Mouse (Mus musculus): ENCODE results near the gene Stub1. TPM values are rescaled to one million over a fixed set of nuclear protein-coding genes. Genes with fewer than 3 reads are reported as not detected.

Stub1 gene
- polyA plus RNA-seq, 1 experiment from 2014 or later: 46.1 TPM

Other genes starting within 250 kb of the Stub1 start
- not detected for gene Gng13, start 116.2 kb downstream of the Stub1 start, polyA plus RNA-seq (2015; fragmentation: Illumina TruSeq; extraction: RNeasy Lipid Tissue Mini Kit (QIAGEN cat#74804); ENCODE audit: insufficient read depth, low read depth, low replicate concordance)
- 1.3 TPM for gene Chtf18, start 106.0 kb downstream of the Stub1 start, polyA plus RNA-seq (2015; fragmentation: Illumina TruSeq; extraction: RNeasy Lipid Tissue Mini Kit (QIAGEN cat#74804); ENCODE audit: insufficient read depth, low read depth, low replicate concordance)
- gene Rpusd1, start 105.7 kb downstream of the Stub1 start, polyA plus RNA-seq (2015; fragmentation: Illumina TruSeq; extraction: RNeasy Lipid Tissue Mini Kit (QIAGEN cat#74804); ENCODE audit: insufficient read depth, low read depth, low replicate concordance): 4.7 TPM
- not detected for gene Mslnl, start 97.4 kb downstream of the Stub1 start, polyA plus RNA-seq (2015; fragmentation: Illumina TruSeq; extraction: RNeasy Lipid Tissue Mini Kit (QIAGEN cat#74804); ENCODE audit: insufficient read depth, low read depth, low replicate concordance)
- 29.2 TPM for gene Msln, start 79.0 kb downstream of the Stub1 start, polyA plus RNA-seq (2015; fragmentation: Illumina TruSeq; extraction: RNeasy Lipid Tissue Mini Kit (QIAGEN cat#74804); ENCODE audit: insufficient read depth, low read depth, low replicate concordance)
- gene Narfl, start 59.6 kb downstream of the Stub1 start, polyA plus RNA-seq (2015; fragmentation: Illumina TruSeq; extraction: RNeasy Lipid Tissue Mini Kit (QIAGEN cat#74804); ENCODE audit: insufficient read depth, low read depth, low replicate concordance): 9.7 TPM
- gene Haghl, start 47.7 kb downstream of the Stub1 start, polyA plus RNA-seq (2015; fragmentation: Illumina TruSeq; extraction: RNeasy Lipid Tissue Mini Kit (QIAGEN cat#74804); ENCODE audit: insufficient read depth, low read depth, low replicate concordance): 9.3 TPM
- not detected for gene Ccdc78, start 46.8 kb downstream of the Stub1 start, polyA plus RNA-seq (2015; fragmentation: Illumina TruSeq; extraction: RNeasy Lipid Tissue Mini Kit (QIAGEN cat#74804); ENCODE audit: insufficient read depth, low read depth, low replicate concordance)
- gene Fam173a, start 40.5 kb downstream of the Stub1 start, polyA plus RNA-seq (2015; fragmentation: Illumina TruSeq; extraction: RNeasy Lipid Tissue Mini Kit (QIAGEN cat#74804); ENCODE audit: insufficient read depth, low read depth, low replicate concordance): 35.5 TPM
- not detected for gene AC134908.4, start 37.7 kb downstream of the Stub1 start, polyA plus RNA-seq (2015; fragmentation: Illumina TruSeq; extraction: RNeasy Lipid Tissue Mini Kit (QIAGEN cat#74804); ENCODE audit: insufficient read depth, low read depth, low replicate concordance)
- 7.6 TPM for gene Metrn, start 36.3 kb downstream of the Stub1 start, polyA plus RNA-seq (2015; fragmentation: Illumina TruSeq; extraction: RNeasy Lipid Tissue Mini Kit (QIAGEN cat#74804); ENCODE audit: insufficient read depth, low read depth, low replicate concordance)
- gene Fbxl16, start 24.3 kb downstream of the Stub1 start, polyA plus RNA-seq (2015; fragmentation: Illumina TruSeq; extraction: RNeasy Lipid Tissue Mini Kit (QIAGEN cat#74804); ENCODE audit: insufficient read depth, low read depth, low replicate concordance): 9.7 TPM
- gene Wdr24, start 9.8 kb downstream of the Stub1 start, polyA plus RNA-seq (2015; fragmentation: Illumina TruSeq; extraction: RNeasy Lipid Tissue Mini Kit (QIAGEN cat#74804); ENCODE audit: insufficient read depth, low read depth, low replicate concordance): 5.2 TPM
- gene Jmjd8, start 4.5 kb downstream of the Stub1 start, polyA plus RNA-seq (2015; fragmentation: Illumina TruSeq; extraction: RNeasy Lipid Tissue Mini Kit (QIAGEN cat#74804); ENCODE audit: insufficient read depth, low read depth, low replicate concordance): 31.5 TPM
- gene Rhbdl1, start 3.9 kb upstream of the Stub1 start, polyA plus RNA-seq (2015; fragmentation: Illumina TruSeq; extraction: RNeasy Lipid Tissue Mini Kit (QIAGEN cat#74804); ENCODE audit: insufficient read depth, low read depth, low replicate concordance): 2.8 TPM
- gene Gm20683, start 8.4 kb upstream of the Stub1 start, polyA plus RNA-seq (2015; fragmentation: Illumina TruSeq; extraction: RNeasy Lipid Tissue Mini Kit (QIAGEN cat#74804); ENCODE audit: insufficient read depth, low read depth, low replicate concordance): 4.0 TPM
- gene Rhot2, start 11.4 kb upstream of the Stub1 start, polyA plus RNA-seq (2015; fragmentation: Illumina TruSeq; extraction: RNeasy Lipid Tissue Mini Kit (QIAGEN cat#74804); ENCODE audit: insufficient read depth, low read depth, low replicate concordance): 10.2 TPM
- 13.6 TPM for gene Wdr90, start 28.1 kb upstream of the Stub1 start, polyA plus RNA-seq (2015; fragmentation: Illumina TruSeq; extraction: RNeasy Lipid Tissue Mini Kit (QIAGEN cat#74804); ENCODE audit: insufficient read depth, low read depth, low replicate concordance)
- 44.5 TPM for gene Mcrip2, start 35.4 kb upstream of the Stub1 start, polyA plus RNA-seq (2015; fragmentation: Illumina TruSeq; extraction: RNeasy Lipid Tissue Mini Kit (QIAGEN cat#74804); ENCODE audit: insufficient read depth, low read depth, low replicate concordance)
- 26.2 TPM for gene Mettl26, start 41.7 kb upstream of the Stub1 start, polyA plus RNA-seq (2015; fragmentation: Illumina TruSeq; extraction: RNeasy Lipid Tissue Mini Kit (QIAGEN cat#74804); ENCODE audit: insufficient read depth, low read depth, low replicate concordance)
- 1.3 TPM for gene Wfikkn1, start 47.5 kb upstream of the Stub1 start, polyA plus RNA-seq (2015; fragmentation: Illumina TruSeq; extraction: RNeasy Lipid Tissue Mini Kit (QIAGEN cat#74804); ENCODE audit: insufficient read depth, low read depth, low replicate concordance)
- gene Rab40c, start 86.3 kb upstream of the Stub1 start, polyA plus RNA-seq (2015; fragmentation: Illumina TruSeq; extraction: RNeasy Lipid Tissue Mini Kit (QIAGEN cat#74804); ENCODE audit: insufficient read depth, low read depth, low replicate concordance): 5.7 TPM
- gene Pigq, start 111.5 kb upstream of the Stub1 start, polyA plus RNA-seq (2015; fragmentation: Illumina TruSeq; extraction: RNeasy Lipid Tissue Mini Kit (QIAGEN cat#74804); ENCODE audit: insufficient read depth, low read depth, low replicate concordance): 18.6 TPM
- not detected for gene Nhlrc4, start 111.6 kb upstream of the Stub1 start, polyA plus RNA-seq (2015; fragmentation: Illumina TruSeq; extraction: RNeasy Lipid Tissue Mini Kit (QIAGEN cat#74804); ENCODE audit: insufficient read depth, low read depth, low replicate concordance)
- not detected for gene A930017K11Rik, start 119.2 kb upstream of the Stub1 start, polyA plus RNA-seq (2015; fragmentation: Illumina TruSeq; extraction: RNeasy Lipid Tissue Mini Kit (QIAGEN cat#74804); ENCODE audit: insufficient read depth, low read depth, low replicate concordance)
- 8.6 TPM for gene Capn15, start 152.4 kb upstream of the Stub1 start, polyA plus RNA-seq (2015; fragmentation: Illumina TruSeq; extraction: RNeasy Lipid Tissue Mini Kit (QIAGEN cat#74804); ENCODE audit: insufficient read depth, low read depth, low replicate concordance)
- 6.4 TPM for gene Rab11fip3, start 236.2 kb upstream of the Stub1 start, polyA plus RNA-seq (2015; fragmentation: Illumina TruSeq; extraction: RNeasy Lipid Tissue Mini Kit (QIAGEN cat#74804); ENCODE audit: insufficient read depth, low read depth, low replicate concordance)

All from pancreas, adult 10 weeks (tissue).